Mouse (Mus musculus): Measurements from ENCODE around the gene Numb.
A peak's percentile ranks its signal among the peaks of the same experiment; 100 is the strongest.

Numb gene

GRCm38 (mm10) chr12:83850334-83850733 is 71.4 kb downstream of the Numb start:
- DNase-seq: no peak

DNA sequence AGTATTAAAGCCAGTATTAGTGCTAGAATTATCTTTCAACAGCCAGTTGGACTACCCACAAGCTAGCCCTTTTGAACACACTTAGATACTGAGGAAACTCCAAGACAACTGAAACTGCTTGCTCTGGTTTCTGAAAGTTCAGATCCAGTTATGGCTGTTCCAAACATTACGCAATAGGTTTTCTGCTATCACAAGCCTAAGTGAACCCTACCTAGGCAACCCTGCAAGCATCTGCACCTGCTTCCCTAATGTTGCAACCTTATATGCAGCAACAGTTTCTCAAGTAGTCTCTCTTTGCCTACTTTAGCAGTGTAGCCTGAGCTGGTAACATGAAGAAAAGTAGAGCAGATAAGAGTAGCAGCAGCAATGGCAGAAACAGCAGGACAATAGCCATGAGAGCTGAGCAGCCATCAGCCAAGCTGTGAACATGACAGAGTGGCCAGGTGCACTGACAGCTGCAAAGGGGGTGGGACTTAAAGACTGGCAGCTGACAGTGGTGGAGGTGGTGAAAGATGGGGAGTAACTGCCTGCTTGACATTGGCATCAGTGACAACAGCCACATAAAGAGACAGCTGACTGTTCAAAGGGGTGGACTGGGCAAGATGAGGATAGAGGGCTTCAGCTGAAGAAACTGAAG is 73.0 kb downstream of the Numb start:
- peak in 1 of 2 experiments; percentile 47 for DNase-seq

DNA sequence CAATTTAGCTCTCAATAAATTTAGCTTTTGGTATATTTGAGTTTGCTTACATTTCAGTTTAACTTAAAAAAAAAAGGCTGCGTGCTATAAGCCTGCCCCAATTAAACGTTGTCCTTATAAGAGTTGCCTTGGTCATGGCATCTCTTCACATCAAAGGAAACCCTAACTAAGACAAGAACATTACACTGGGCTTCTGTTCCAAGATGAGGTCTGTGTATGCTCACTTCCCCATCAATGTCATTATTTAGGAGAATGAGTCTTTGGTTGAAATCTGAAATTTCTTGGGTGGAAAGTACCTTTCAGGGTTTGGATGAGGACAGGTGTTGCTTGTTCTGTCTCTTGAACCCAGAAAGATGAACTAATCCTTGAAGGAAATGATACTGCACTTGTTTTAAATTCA is 73.9 kb downstream of the Numb start:
- no peak for DNase-seq

- DNase-seq: no peak
Observed at GRCm38 (mm10) chr12:83842678-83843440, 78.9 kb downstream of the Numb start.

DNA sequence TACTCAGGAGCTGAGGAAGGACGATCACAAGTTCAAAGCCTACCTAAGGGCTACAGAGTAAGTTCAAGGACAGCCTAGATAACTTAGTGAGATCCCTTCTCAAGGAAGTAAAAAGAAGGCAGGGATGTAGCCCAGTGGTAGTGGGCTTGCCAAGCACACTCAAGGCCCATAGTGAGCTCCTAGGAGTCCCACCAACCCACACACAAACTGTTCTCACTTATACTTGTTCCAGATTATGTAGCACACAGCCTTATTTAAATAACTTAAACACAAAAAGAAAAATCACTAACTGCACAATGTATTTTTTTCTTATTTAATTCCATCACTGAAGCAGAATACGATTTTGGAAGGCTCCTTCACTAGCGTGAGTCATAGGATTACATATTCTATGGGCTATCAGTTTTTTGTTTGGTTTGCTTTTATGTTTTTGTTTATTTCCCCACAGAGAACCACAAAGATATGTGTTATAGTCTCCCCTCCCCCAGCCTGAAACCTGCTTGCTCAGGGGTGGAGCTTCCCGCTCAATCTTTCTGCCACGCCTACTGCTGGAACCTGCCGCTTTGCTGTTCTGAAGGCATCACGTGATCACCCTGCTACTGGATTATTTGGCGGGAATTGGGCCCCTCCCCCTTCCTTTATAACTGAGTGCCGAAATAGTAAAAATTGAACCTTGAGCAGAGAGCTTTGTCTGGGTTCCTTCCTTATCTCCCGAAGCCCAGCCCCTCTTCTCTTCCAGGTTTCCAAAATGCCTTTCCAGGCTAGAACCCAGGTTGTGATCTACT is 80.1 kb downstream of the Numb start:
- no peak for DNase-seq

GRCm38 (mm10) chr12:83833979-83834378 is 87.8 kb downstream of the Numb start:
- no peak for DNase-seq

- no peak for DNase-seq
Observed at GRCm38 (mm10) chr12:83830424-83830823, 91.3 kb downstream of the Numb start.

GRCm38 (mm10) chr12:83816616-83817015 is 105.1 kb downstream of the Numb start:
- DNase-seq: no peak

- no peak for DNase-seq
Observed at GRCm38 (mm10) chr12:83811901-83812300, 109.8 kb downstream of the Numb start.

- DNase-seq: no peak
Observed at GRCm38 (mm10) chr12:83803641-83804040, 118.1 kb downstream of the Numb start.

DNA sequence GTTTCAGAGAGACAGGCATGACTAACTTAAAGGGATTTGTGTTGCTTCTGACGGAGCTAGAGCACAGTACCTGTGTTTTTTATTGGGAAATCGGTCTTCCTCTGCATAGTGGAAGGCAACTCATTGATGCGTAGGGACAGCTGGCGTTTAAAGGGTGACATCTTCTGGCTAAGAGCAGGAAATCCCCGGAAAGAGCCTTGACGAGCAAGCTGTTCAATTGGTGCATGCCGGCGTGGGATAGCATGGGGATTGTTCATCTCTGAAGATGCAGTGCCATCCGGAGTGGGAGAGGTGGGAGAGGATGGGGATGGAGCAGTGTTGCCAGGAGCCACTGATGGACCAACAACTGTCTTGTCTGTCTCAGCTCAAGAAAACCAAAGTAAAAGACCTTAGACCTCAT is 120.8 kb downstream of the Numb start:
- DNase-seq: no peak

DNA sequence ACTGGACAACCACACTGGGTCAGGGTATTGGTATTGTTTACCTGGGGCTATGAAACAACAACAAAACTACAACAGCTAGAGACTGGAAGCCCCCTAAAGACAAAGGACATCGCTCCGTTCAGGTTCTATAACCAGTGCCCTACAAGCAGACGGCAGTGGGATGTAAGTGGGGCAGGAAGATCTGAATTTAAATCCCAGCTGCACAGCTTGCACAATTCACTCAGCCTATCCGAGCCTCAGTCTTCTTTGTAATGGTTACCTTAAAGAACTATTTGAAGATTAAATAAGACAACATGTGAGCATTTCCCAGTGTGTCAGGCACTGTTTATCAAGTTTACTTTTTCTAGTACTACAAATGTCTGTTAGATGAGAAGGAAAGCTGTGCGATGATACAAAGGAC is 123.4 kb downstream of the Numb start:
- no peak for DNase-seq

- no peak for DNase-seq
Observed at GRCm38 (mm10) chr12:83795586-83795985, 126.1 kb downstream of the Numb start.

GRCm38 (mm10) chr12:83795051-83795450 is 126.7 kb downstream of the Numb start:
- DNase-seq: no peak

DNA sequence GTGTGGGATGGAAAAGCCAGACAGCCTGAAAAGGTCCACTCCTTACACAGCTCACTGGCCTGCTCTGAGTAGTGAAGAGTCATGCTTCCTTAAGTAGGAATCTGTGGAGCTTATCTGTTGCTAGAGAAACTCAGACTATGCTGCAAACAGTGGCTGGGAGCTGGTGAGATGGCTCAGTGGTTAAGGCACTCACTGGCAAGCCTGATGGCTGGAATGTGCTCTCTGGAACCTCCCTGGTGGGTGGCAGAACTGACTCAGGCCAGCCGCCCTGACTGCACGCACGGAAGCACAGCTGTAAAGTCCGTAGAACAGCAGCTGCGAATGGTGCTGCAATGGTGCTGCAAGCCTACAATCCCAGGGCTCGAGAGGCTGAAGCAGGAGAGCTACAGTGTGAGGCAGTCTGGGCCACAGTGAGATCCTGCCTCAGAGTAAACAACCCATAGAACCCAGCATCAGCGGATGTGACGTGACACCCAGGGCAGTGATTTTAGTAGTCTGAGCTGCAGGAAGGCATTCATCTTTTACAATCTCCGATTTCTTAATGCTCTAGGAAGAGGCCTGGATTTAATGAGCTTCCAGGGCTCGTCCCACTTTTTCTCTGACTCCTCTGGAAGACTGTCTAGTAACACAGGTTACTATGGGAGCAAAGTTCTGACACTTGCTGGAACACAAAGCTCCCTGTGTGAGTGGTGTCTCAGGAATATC is 128.9 kb downstream of the Numb start:
- DNase-seq: no peak

GRCm38 (mm10) chr12:83791737-83792136 is 130.0 kb downstream of the Numb start:
- DNase-seq: no peak

GRCm38 (mm10) chr12:83790749-83791148 is 131.0 kb downstream of the Numb start:
- no peak for DNase-seq

DNA sequence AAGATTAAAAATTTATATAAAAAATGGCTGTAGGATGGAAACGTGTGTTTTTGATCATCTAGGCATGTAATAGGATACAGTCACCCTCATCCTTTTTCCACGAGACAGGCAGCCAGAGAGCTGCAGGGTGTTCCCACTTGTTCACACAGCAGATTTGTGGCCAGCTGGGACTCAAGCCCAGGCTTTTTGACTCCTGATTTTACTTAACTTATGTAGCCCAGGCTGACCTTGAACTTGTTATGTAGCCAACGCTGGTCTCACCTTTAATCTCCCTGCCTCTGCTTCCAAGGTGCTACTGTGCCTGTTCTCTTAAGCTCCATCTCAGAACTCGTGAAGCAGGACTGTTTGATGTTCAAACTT is 132.0 kb downstream of the Numb start:
- DNase-seq: no peak

DNA sequence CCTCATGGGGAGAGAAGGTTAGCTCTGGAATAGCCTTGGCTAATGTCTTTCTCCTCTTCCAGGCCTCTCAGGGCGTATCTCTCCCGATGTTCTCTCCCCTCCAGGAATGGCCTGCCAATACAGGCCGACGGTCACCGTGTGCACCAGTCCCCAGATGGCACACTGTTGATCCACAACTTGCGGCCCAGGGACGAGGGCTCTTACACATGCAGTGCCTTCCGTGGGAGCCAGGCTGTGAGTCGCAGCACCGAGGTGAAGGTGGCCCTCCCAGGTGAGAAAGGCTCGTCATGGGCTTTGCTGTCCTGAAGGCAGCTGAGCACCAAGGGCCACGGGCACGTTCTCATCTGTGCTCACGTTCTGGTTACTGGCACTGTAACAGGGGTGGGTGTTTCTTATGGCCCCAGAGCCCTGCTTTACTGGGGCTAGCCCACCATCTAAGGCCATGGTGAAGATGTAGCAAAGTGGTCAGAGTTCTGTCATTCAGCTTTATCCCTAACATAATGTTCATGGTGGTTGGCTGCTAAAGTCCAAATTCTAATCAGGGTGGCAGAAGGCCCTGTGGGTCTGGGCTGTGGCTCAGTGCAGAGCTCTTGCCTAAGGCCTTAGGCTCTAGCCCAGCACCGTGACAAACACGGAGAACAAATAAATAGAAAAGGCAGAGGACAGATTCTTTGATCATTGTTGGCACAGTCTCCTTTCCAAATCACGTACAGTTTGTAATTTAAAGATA is 132.5 kb downstream of the Numb start:
- no peak for DNase-seq

DNA sequence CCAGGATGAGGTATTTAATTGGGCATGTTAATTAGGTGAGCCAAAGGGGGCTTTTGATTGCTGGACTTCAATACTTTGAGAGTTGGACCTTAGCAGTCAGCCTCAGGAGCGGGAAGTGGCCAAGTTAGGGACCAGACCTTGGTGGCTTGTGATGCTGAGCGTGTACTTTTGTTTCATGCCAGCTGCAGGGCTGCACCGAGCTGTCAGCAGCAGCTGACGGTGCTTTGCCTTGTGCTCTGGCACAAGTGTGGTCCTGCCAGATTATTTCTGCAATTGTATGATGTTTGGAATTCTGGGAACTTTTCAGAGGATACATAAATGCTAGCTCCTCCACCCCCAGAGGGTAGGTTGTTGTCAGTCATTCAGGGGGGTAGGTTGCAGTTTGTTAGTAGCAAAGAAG is 136.4 kb downstream of the Numb start:
- no peak for DNase-seq

- DNase-seq: no peak
Observed at GRCm38 (mm10) chr12:83782669-83783068, 139.1 kb downstream of the Numb start.

DNA sequence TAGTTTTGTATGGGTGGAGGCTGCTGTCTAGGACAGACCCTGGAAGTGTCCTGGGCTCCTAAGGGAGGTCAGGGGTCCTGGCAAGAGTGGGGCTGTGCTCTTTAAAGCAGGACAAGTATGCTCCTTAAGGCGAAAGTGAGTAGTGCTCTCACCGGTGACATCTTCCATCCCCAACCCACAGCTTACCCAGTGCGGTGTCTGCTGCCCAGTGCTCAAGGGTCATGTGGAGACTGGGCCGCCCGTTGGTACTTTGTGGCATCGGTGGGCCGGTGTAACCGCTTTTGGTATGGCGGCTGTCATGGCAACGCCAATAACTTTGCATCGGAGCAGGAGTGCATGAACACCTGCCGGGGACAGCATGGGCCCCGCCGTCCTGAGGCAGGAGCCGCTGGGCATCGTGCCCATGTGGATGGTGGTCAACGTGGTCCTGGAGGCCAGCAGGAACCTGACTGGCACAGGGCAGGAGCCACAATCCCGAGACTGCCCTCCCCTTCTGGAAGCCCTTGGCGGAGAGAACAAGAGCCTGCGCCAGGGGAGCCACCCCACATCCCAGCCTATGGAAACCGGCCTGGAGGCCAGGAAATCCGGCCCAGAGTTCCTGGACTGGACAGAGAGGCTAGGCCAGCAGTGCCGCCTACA is 140.0 kb downstream of the Numb start:
- no peak for DNase-seq
